Mouse (Mus musculus) myocyte (in vitro differentiated cells): ENCODE results near the gene Tmpo.

Experiments used
- MAX ChIP-seq: IDR thresholded peaks from one replicate; pipeline ENCODE4 v1.6.1; 2011; ENCODE audit warnings: low read depth, mild to moderate bottlenecking, control low read depth
- MYOD1 ChIP-seq, 3 experiments: IDR thresholded peaks; one replicate each; pipeline ENCODE4 v1.6.1; 2011; ENCODE audit warnings: control low read depth in 2 of 3, low read depth in 2 of 3, mild to moderate bottlenecking in 2 of 3, moderate library complexity in 1 of 3; ENCODE audit not compliant: insufficient read length in 2 of 3, control insufficient read depth in 1 of 3
- POLR2A ChIP-seq: IDR thresholded peaks from one replicate; pipeline ENCODE4 v1.6.1; 2011; ENCODE audit warnings: low read depth, mild to moderate bottlenecking, control low read depth, moderate library complexity; ENCODE audit not compliant: insufficient read length
- SRF ChIP-seq: IDR thresholded peaks from one replicate; pipeline ENCODE4 v1.6.1; 2011; ENCODE audit warnings: low read depth; ENCODE audit not compliant: control insufficient read depth, insufficient read length
- TCF12 ChIP-seq: IDR thresholded peaks from one replicate; pipeline ENCODE4 v1.6.1; 2011; ENCODE audit warnings: mild to moderate bottlenecking, control low read depth; ENCODE audit not compliant: poor library complexity, insufficient read depth, severe bottlenecking
- TCF3 ChIP-seq: IDR thresholded peaks from one replicate; pipeline ENCODE4 v1.6.1; 2011; ENCODE audit warnings: low read depth, control low read depth; ENCODE audit not compliant: insufficient read length

GRCm38 (mm10) chr10:91135302-91135972 lies 45.7 kb downstream of the Tmpo start:
- TF ChIP-seq SRF, result no peak
- TF ChIP-seq TCF12, result no peak
- no peak for TF ChIP-seq MAX
- TF ChIP-seq TCF3, result no peak
- TF ChIP-seq POLR2A, result no peak
- no peak for TF ChIP-seq MYOD1 (IDR thresholded peaks at IDR 0.05; ENCODE audit: control insufficient read depth in 1 of 3, insufficient read length in 2 of 3, low read depth in 2 of 3)
